Mouse (Mus musculus) WW6 (cell line): ENCODE measurements around the gene Socs1.

Source experiments
- DNase-seq: peaks from one replicate; pipeline ENCODE4 v3.0.0-alpha.2; 2013; ENCODE audit warnings: low read depth, low spot score

Socs1 gene

DNA sequence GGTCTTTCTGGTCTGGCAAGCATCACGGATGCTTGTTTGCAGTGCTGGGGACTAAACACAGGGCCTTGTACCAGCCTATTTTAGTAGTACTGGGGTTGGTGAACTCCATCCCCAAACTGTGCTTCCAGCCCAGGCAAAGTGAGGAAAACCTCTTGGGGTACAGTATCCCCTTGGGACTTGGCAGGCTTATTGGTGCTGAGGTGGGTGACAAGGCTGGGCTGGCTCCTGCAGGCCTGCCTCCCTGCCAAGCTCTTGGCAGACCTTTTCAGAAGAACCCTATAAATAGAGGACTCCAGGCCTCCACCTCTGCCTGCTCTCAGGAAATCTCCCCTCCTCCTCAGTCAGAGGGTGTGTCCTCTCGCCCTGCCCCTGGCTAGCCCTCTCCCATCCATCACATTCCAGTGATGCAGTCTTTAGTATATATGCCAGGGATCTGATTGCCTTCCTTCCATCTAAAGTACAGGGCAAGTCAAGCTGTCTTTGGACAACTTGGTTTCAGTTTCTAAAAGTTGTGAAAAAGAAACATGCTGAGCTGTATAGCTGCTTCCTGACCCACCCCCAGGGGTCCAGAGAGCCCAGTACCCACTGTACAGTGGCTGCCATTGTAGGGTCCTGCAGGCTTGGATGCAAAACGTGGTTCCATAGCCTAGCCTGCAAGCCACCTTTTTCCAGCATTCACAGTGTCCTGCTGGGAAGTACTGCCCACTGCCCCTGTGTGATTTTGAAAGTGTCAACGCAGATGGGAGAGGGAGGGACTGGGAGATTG lies 1.6 kb upstream of the Socs1 start:
- no peak for DNase-seq

DNA sequence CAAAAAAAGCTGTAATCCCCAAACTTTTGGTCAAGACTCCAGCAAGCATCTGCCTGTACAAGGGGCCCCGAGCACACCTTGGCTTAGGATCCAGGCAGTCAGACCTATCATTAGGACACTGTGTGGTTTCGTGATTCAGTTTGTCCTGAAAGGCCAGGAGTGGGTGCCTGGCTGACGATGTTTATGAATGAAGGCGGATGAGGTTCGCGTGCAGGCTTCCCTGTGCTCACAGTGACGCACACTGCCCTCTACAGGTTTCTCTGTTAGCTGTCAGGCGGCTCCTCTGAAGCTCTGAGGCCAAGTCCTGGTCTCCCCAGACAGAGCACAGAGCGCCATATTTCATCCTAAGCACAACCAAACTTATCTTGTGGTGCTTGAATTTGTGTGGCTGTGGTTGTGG lies 952 bp upstream of the Socs1 start:
- peak; percentile 65 for DNase-seq

DNA sequence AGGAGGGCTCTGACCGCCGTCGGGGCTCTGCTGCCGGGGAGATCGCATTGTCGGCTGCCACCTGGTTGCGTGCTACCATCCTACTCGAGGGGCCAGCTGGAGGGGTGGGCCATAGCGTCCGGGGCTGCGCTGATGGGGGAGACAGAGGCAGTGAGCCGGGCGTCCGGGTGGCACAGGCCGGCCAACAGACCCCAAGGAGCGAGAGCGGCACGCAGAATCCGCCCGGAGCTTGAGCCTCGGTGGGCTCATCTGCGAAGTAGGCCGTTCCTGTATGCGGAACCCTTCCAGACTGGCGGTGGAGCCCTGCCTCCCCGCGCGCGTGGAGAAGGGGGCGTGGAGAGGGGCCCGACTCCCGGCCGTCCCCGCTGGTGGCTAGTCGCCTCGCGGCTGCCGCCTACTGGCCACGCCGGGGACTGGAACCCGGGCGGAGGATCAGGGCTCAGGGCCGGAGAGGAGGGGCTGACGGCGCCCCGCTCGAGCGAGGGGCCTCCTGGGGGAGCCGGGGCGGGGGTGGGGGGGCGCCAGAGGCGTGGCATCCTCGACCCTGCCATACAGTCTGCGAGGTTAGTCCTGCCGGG lies 454 bp downstream of the Socs1 start:
- DNase-seq = peak; percentile 69

DNA sequence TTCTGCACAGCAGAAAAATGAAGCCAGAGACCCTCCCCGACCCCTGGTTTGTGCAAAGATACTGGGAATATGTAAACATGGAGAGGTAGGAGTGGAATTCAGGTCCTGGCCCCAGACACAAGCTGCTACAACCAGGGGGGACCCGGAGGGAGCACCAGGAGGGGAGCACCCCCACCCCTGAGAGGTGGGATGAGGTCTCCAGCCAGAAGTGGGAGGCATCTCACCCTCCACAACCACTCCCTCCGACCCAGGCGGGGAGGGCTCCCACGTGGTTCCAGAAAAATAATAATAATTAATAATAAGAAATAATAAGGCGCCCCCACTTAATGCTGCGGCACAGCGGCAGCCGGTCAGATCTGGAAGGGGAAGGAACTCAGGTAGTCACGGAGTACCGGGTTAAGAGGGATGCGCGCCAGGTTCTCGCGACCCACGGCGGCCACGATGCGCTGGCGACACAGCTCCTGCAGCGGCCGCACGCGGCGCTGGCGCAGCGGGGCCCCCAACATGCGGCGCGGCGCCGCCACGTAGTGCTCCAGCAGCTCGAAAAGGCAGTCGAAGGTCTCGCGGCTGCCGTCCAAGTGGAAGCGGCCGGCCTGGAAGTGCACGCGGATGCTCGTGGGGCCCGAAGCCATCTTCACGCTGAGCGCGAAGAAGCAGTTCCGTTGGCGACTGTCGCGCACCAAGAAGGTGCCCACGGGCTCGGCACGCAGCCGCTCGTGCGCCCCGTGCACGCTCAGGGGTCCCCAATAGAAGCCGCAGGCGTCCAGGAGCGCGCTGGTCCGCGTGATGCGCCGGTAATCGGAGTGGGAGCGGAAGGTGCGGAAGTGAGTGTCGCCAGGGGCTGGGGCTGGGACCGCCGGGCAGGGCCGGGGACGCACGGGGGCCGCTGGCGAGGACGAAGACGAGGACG lies 1.2 kb downstream of the Socs1 start:
- no peak for DNase-seq

DNA sequence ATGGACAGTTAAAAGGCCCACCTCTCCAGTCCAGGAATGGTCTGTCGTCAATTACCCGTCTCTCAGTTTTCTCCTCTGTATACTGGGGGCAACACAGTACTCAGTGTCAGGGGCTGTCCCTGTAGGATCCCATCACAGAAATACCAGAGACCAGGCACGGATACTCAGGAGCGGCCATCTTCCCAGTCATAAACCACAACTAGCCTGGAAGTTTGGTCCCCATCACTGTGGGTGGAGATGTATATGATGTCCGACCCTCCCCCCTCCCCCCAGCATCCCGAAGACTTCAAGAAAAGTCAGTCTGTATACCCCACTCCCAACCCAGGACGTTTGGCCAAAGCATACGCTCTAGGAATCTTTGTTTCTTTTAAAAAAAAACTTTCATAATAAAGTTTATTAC lies 1.9 kb downstream of the Socs1 start:
- DNase-seq = no peak

DNA sequence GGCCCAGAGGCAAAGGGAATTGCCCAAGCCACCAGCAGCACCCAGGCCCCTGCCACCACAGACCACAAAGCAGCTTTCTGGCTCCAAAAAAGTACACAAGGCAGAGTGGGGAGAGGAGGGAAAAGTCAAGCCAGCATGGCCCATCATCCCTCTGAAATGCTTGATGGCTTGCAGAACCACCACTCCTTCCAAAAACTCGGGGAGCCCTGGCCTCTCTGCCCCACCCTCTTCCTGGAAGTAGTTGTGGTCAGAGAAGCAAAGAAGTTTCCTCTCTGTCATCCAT lies 2.2 kb downstream of the Socs1 start:
- no peak for DNase-seq

DNA sequence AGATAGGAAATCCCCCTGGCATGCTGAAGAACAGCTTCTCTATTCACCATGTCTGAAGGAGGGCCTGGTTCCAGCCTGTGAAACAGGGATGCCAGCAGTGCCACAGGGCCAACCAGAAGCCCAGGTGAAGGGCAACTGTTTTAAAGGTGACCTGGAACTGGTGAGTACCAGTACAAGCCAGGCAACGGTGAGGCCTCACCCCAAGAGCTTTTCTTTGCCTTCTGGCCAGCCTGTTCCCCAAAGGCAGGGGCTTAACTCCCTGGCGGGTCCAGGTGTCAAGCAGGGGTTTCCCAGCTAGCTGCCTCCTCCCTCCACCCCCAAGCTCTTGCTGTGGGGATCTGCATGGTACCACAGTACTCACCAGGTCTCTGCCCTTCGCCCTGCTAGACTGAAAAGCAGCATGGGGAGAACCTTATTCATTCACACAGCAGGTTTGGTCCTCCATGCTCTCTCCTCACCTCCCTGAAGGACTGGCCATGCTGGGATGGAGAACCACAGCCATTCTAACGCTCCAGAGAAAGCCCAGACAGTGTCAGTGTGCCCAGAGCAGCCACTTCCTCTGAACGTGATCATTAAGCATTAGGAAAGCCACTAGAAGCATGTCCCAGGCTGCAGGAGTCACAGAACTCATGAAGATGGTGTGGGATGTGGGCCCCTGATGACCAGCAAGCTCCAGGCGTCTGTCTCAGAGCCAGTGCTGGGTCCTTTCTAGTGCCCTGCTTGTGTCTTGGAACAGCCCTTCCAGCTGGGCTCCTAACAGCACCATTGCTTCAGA lies 2.8 kb downstream of the Socs1 start:
- no peak for DNase-seq

DNA sequence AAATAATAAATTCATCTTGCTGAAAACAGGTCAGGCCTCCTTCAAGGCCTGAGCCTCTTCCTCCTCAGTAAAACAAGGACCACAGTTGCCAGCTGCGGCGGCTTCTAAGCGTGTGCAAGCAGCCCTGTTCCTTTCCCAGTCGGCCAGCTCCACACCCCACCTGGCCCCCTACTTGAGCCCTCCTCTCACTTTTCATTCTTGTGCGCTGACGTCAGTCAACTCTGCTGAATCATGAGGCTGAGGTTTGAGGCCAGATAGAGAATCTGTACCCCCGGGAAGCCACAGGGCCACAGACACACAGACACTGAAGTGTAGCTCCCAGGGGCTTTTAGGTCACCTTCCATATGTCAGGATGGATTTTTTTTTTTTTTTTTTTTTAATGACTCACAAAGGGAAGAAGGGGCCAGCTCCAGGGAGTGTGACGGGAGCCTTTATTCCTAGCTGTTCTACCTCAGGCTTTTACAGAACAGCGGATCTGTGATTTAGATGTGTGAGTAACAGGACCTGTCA lies 3.4 kb downstream of the Socs1 start:
- no peak for DNase-seq

DNA sequence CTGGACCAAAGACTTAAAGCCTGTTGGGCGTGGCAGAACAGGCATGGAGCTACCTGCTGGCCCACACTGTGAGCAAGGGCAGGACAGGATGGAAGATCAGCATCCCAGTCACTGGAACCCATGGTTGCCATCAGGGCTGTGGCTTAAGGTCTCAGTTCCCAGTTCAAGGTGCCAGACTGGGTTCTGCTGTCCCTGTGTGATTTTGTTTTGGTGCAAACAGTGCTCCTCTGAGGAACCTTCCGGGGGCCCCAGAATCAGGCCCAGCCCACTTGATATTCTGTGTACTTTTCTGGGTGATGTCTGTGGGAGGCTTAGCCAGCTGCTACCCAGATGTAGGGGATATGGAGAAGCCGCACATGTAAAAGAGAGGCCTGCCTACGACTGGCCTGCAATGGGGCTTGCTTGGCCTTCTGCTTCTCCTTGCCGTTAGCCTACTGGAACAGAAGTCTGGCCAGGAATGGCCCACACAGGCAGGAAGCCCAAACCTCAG lies 4.7 kb downstream of the Socs1 start:
- DNase-seq = no peak

DNA sequence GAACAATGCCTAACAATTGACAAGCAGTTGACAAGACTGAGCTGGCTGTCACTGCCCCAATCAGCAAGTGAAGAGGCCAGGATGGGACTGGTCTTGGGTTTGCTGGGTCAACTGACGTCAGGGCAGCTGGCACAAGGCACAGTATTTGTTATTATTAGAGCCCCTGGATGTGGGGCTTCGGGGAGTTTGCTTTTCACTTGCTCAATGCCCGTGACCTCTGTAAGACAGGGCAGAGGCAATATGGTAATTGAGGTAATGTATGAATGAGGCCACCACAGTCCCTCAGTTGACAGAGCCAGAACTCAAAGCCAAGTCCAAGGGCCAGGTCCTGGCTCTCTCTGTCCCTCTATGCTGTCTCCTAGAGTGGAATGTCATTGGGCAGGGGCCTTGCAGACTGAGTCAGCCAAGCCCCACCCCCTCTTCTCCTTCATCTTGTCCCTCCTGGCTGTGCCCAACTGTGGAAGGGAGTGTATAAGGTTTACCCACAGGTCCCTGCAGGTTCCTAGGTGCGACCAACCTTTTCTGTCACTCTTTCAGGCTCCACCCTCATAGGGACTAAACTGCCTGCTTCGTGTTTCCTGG lies 7.7 kb downstream of the Socs1 start:
- no peak for DNase-seq

DNA sequence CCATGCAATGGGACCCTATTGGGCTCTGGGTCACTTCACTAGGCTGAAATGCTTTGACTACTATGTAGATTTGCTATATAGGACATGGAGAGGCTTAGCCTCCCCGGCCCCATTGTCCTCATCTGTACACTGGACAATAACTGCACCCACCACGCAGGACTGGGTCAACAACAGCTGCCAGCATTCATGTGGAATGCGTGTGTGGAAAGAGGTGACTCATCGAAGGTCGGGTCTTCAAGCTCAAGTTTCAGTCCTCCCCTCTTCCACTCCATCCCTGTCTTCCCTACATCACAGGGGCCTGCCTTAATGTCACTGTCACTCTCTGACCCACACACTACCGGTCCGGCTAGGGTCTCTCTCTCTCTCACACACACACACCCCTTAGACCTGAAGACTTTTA lies 9.0 kb downstream of the Socs1 start:
- DNase-seq = no peak

DNA sequence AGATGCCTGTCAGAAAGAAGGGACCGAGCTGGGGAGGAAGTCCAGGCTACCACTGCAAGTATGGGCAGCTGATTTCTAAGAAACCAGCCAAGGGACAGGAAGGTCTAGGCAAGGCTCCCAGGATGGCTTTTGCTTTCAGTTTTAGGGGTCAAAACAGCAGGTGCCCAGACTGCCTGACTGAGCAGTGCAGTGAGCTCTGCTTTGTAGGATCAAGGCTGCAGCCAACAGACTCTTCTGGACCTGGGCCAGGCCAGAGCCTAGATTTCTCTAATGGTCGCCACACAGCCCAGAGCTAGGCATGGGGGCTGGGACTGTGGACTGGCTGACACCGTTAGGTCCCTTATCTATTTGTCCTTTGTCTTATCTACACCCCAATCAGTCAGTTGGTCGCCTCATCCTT lies 10.6 kb downstream of the Socs1 start:
- no peak for DNase-seq

DNA sequence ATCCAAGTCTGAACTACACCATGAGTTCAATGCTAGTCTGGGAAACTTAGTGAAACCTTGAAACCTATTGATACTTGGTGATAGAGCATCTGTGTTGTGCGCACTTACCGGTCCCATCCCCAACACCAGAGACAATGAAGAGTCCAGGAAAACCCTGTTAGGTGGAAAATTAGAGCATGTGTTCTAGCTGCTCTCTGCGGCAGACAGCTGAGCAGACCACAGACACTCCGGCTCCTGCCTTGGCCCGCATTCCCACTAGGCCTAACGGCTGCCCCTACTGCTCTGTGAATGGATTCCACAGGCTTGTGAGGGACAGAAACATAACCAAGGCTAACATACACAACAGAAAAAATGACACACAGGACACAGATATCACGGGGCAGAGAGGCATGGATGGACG lies 11.8 kb downstream of the Socs1 start:
- no peak for DNase-seq

DNA sequence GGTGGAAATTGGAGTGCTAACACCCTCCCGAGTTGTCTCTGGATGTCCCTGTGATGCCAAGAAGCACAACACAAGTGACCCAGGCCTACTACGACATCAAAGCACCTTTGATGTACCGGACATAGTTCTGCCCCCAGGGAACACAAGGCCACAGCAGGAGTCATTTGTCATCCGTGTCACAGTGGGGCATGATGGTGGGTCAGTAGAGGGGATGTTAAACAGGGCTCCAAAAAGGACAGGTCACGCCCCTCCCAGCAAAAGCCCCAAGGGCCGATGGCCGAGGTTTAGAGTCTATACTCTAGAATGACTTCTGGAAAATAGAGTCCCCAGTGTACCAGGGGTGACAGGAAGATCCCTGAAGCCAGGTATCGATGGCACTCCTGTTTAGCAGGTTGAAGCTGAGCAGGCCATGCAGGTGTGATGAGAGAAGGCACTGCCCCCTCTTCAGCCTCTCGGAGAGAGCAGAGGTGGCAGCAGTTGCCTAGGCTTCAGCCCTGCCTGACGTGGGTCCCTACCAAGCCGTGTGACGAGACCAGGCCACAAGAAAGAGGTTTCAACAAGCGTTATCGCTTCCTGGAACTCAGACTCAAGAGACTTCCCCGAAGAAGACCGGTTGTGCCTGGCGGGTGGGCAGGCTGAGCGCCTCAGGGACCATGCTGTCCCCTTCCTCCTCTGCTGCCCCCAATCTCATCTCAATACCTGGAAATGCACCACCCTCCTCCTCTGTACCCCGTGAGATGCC lies 13.4 kb downstream of the Socs1 start:
- DNase-seq = no peak

DNA sequence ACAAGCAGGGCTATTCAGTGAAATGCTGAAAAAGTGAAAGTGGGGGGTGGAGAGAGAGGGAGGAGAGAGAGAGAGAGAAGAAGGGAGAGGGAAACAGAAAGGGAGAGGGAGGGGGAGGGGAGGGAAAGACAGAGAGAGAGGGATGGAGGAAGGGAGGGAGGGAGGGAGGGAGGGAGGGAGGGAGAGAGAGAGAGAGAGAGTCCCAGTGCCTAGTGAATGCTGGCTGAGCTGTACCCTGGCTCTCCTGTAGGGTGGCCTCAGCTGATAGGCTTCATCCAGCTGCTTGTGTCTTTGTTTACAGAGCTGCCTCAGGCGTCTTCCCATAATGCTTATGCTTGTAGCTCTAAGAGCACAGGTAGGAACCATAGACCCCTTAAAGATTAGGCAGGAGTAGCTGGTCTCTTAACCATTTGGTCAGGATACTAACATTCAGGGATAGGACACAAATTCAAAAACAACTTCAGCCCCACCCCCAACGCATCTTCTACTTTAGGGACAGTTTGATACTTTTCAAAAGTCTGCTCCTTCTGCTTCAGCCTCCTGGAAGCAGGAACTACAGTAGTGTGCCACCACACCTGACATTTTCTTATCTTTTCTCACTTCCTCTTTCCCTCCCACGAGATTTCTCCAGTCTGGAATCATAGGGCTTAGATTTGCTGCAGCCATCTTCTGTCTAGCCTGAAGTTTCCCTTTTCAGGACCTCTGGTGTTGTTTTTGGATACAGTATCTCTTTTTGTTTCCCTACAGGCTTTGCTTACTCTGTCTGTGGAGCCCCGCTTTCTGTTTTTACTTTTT lies 14.6 kb downstream of the Socs1 start:
- DNase-seq = no peak

DNA sequence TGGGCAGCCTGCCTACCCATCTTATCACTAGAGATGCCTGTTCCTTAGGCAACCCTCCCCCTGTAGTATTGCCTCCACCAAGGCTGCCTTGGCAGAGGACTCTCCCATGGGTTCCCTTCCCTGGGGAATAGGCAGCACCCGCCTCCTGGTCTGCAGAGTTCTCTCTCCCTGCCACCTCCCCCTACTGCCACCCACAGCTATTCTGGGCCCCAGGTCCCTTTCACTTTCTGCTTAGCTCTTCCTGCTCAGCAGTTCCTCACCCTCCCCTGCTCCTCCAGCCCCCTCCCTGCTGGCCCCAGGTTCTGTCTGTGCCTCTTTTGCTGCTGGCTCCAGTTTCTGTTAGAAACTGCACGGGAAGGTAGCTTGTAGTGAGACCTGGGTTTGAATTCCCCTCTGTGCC lies 15.7 kb downstream of the Socs1 start:
- no peak for DNase-seq

DNA sequence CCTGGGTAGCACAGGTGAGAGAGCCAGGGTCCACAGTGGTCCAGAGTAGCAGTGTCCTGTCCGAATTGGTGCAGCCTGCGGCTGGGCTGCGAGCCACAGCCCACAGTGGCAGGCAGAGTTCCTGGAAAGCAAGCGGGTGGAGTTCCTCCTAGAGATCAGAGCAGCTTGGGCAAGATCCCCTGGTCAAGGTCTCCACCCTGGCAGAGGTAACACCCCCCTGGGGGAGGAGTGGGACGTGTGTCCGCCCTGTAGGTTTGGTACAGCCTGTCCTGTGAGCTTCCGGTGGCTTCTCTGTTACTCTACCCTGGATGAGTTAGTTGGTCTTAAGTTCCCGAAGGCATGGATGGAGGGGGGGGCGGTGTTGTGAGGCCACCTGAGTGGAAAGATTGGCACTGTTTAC lies 16.5 kb downstream of the Socs1 start:
- DNase-seq = no peak

DNA sequence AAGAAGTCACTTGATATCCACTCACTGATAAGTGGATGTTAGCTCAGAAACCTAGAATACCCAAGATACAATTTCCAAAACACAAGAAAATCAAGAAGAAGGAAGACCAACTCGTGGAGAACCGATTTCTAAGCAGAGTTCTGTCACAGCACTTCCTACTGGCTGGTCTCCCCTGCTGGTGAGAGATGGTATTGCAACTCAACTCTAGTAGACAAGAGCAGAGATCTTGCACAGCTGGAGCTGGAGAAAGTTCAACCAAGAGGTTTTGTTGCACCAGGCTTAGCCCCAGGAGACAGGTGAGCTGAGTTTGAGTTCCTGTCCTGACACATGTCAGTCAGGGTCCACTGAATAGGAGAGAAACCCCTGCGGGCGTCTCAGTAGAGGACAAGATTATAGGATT lies 18.2 kb downstream of the Socs1 start:
- no peak for DNase-seq

DNA sequence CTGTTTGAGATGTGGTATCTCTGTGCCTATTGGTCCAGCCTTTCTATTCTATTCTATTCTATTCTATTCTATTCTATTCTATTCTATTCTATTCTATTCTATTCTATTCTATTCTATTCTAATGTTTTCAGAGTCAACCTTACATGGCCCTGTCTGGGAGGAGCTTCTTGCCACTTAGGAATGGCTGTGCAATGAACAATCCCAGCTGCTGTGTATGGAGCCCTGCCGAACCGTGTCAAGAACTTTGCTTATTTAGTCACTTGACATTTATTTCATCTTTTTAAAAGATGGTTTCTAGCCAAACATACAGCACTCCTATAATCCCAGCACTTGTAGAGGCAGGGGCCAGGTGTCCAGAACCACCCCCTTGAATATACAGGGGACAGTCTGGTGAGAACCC lies 21.0 kb downstream of the Socs1 start:
- DNase-seq = no peak
